Comparison of ENCODE assay signal across 9 mouse cellular contexts in genomic region chr3:10685501-10685951, GRCm38 (mm10).
DNase-seq lines count a peak whose midpoint lies in the region; ATAC-seq lines count a peak whose summit lies in the region.
"Had no signal": no experiment of that assay in that cellular context is flagged by ENCODE, and none has a peak within 500 bp of the region (broad histone marks: within the 10 kb centered on the region; RNA-seq: fewer than 3 reads in every experiment).

No protein-coding gene starts in this region.

- no peaks in the 10 kb centered on the region for H3K9me3 ChIP-seq in hindbrain, embryonic 12.5 days (replicated peaks)
- no peaks in the 10 kb centered on the region for H3K9me3 ChIP-seq in hindbrain, embryonic 13.5 days
- H3K9me3 ChIP-seq: liver, embryonic 15.5 days had no signal

- H3K4me1 ChIP-seq in hindbrain, embryonic 12.5 days = no peaks in the 10 kb centered on the region
- 0 out of 2 replicates have a peak, but pooled peaks cover 3% of the 10 kb centered on the region for H3K4me1 ChIP-seq in hindbrain, embryonic 13.5 days (replicated peaks)
- H3K4me1 ChIP-seq: liver, embryonic 15.5 days had no signal

- DNase-seq in 3T3-L1 (ENCODE audit: low read depth, low spot score) = peak; percentile 8
- peak; percentile 2 for DNase-seq in cerebellum, postnatal 36 days
- DNase-seq in layer of hippocampus, adult 8-10 months (ENCODE audit: low spot score in 2 of 2) = peak; percentile 29 to 36
- no peak for DNase-seq in adrenal gland, postnatal 4 days (ENCODE audit: low spot score in 2 of 2)
- DNase-seq in heart, postnatal 14 days = no peak
- DNase-seq in kidney, postnatal 36 days = no peak

- no peak overlapping the region for H3K4me2 ChIP-seq in hindbrain, embryonic 12.5 days (replicated peaks)
- no peak overlapping the region for H3K4me2 ChIP-seq in hindbrain, embryonic 13.5 days
- H3K4me2 ChIP-seq: liver, embryonic 15.5 days had no signal

- 58% methylated on average over 4 of the region's 4 CpGs for WGBS in hindbrain, embryonic 12.5 days
- WGBS in hindbrain, embryonic 13.5 days = 58% methylated on average over 4 of the region's 4 CpGs

- H3K36me3 ChIP-seq in hindbrain, embryonic 12.5 days = no peaks in the 10 kb centered on the region
- no peaks in the 10 kb centered on the region for H3K36me3 ChIP-seq in hindbrain, embryonic 13.5 days
- H3K36me3 ChIP-seq: liver, embryonic 15.5 days had no signal

- intact Hi-C loops in heart, postnatal 14 days (cut with DNase I) = no loop called here

- H3K27me3 ChIP-seq in hindbrain, embryonic 12.5 days = no peaks in the 10 kb centered on the region
- no peaks in the 10 kb centered on the region for H3K27me3 ChIP-seq in hindbrain, embryonic 13.5 days
- H3K27me3 ChIP-seq: liver, embryonic 15.5 days had no signal

- peak; percentile 50; the same call in 1 of the 2 replicates for ATAC-seq in hindbrain, embryonic 12.5 days (ENCODE audit: low FRiP score)
- ATAC-seq in hindbrain, embryonic 13.5 days (ENCODE audit: low FRiP score) = no peak

- no peak overlapping the region for H3K9ac ChIP-seq in hindbrain, embryonic 12.5 days
- no peak overlapping the region for H3K9ac ChIP-seq in hindbrain, embryonic 13.5 days
- H3K9ac ChIP-seq: liver, embryonic 15.5 days had no signal

- H3K4me3 ChIP-seq in hindbrain, embryonic 12.5 days = no peak overlapping the region
- H3K4me3 ChIP-seq in hindbrain, embryonic 13.5 days = no peak overlapping the region
- H3K4me3 ChIP-seq: liver, embryonic 15.5 days had no signal

- no peak overlapping the region for H3K27ac ChIP-seq in hindbrain, embryonic 12.5 days
- no peak overlapping the region for H3K27ac ChIP-seq in hindbrain, embryonic 13.5 days
- H3K27ac ChIP-seq: liver, embryonic 15.5 days had no signal

Comparison
In these comparisons a context has a peak if more than half of its experiments do, and no peak if none do; other contexts are left out.
1. DNase-seq: peak in 3T3-L1 (single experiment), cerebellum, postnatal 36 days (2 of 2) and layer of hippocampus, adult 8-10 months (2 of 2); none in adrenal gland, postnatal 4 days (0 of 2), heart, postnatal 14 days (0 of 2) and kidney, postnatal 36 days (0 of 2).